Mouse (Mus musculus): ENCODE measurements around the gene Gjd2.

Gene Gjd2

DNA sequence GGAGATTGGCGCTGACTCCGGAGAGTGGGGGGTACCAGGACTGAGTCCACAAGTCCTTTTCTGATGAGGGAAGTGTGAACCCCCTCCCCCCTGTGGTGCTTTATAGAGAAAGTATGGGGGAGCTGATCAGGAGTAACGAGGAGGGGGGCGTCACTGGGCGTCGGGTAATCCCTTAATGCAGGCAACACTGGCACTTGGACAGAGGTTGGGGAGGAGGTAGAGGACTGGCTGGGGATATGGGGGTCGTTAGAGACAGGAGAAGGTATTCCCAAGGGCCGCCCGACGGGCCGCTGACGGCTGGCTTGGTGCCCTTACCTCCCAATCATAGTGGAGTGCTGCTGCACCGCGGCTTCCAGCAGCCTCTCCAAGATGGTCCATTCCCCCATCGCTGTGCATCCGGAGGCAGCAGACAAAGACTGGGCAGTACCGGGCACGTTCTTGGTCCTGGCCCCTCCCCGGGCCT lies 639 bp downstream of the Gjd2 start:
- peak; percentile 37 for DNase-seq (ENCODE audit: low spot score)

GRCm38 (mm10) chr2:114011838-114012237 lies 1.6 kb downstream of the Gjd2 start:
- peak; percentile 76 for DNase-seq (ENCODE audit: low spot score)

DNA sequence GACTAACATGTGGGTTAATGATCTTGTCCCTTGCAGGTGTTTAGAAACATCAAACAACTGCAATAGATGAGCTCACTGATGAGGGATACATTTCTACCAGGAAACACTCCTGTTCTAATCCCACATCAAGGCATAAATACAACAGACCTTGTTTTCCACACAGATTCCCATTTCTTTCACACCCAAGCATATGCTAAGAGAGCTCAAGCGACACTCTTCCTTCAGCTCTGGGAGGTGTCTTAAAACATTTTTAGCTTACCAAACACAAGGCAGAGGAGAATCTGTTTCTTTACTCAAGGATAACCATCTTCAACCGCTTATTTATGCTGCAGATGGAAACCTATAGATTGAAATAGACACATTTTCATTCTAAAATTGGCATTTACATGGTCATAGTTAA lies 5.1 kb downstream of the Gjd2 start:
- DNase-seq (ENCODE audit: low spot score) = no peak

GRCm38 (mm10) chr2:113997484-113997883 lies 15.9 kb downstream of the Gjd2 start:
- no peak for DNase-seq (ENCODE audit: low spot score)

- no peak for DNase-seq (ENCODE audit: low spot score)
These were observed 16.5 kb downstream of the Gjd2 start for GRCm38 (mm10) chr2:113996930-113997329.

DNA sequence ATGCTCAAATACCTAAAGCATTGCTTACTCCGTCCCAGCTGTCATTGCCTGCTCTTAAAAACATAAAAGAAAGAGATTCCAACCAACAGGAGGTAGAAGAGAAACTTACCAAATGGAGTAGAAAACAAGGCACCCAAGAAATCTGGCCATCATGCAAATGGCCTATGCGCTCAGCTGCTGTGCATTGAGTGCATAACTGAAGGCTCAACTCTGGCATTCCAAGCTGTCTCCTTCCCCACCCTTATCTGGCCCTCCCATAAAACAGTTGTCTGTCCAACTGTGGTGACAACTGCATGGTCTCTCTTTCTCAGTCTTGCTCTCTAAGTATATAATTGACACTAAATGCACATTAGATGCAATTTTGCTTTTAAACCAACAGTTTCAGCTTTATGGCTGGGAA lies 28.5 kb downstream of the Gjd2 start:
- no peak for DNase-seq (ENCODE audit: low spot score)

DNA sequence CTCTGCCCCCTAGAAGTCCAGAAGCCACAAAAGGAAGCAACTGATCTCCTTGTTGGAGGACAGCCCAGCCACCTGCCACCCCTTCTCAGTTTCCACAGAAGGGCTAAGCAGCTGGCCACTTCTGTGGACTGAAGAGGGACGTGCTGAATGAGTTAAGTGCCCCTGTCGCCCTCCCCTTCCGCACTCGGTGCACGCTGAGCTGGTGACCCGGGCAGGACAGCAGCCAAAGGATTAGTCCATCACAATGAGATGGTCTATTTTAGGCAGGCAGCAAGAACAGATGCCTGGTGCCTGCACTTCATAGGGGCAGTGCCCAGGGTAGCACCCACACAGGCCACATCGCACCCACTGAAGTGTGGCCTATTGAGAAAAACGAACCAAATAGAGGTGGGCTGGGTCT lies 32.8 kb downstream of the Gjd2 start:
- peak; percentile 49 for DNase-seq (ENCODE audit: low spot score)

DNA sequence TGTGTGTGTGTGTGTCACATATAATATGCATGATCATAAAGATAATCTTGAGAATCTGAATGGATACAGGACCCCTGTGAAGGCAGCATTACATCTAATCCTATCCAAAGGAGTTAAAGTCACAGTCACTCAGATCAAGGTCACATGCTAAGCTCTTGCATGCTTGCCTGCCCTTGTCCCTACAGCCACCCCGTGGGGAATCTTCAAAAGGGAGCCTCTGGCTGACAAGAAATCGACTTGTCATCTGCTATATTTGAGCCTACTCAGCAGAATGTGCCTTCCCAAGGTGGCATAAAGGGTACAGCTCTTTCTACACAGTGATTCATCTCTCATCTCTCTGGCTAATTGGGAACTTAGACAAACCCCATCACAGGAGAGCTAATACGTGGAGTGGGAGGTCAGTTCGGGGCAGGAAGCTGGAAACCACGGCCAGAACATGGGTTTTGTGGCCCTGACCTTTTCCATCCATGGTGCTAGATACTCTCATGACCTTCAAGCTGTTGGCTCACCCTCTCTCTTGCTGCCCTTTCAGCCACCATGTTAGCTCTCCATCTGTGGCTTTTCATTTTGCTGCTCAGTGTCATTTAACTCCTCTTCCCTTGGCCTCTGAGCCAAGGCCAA lies 35.2 kb downstream of the Gjd2 start:
- peak; percentile 52 for DNase-seq (ENCODE audit: low spot score)

GRCm38 (mm10) chr2:113973950-113974349 lies 39.5 kb downstream of the Gjd2 start:
- DNase-seq (ENCODE audit: low spot score) = no peak

GRCm38 (mm10) chr2:113966421-113966820 lies 47.0 kb downstream of the Gjd2 start:
- DNase-seq (ENCODE audit: low spot score) = peak; percentile 56

Data from retina, embryonic 14.5 days (tissue).